Mouse (Mus musculus) intestine, embryonic 14.5 days (tissue): Measurements from ENCODE around the gene Uqcr10. TPM values are rescaled to one million over a fixed set of nuclear protein-coding genes. Genes with fewer than 3 reads are reported as not detected.

Experiments
- ATAC-seq: fragments of 200-750 bp; cut with Nextera tagmentation; replicated peaks from 2 replicates; pipeline ENCODE4 v1.8.0; 2017; ENCODE audit warnings: low read depth, moderate number of reproducible peaks, moderate TSS enrichment, moderate library complexity; ENCODE audit not compliant: low FRiP score, low TSS enrichment
- DNase-seq: peaks from one replicate; pipeline ENCODE4 v3.0.0-alpha.2; 2018; ENCODE audit warnings: low spot score
- H3K27ac ChIP-seq: fragments of 300-500 bp; sonication (generic); 2 replicates; pipeline ENCODE4 v1.5.1; 2014; ENCODE audit warnings: low read depth, mild to moderate bottlenecking, control low read depth
- H3K27me3 ChIP-seq: fragments of 300-500 bp; sonication (generic); replicated peaks from 2 replicates; pipeline ENCODE4 v1.6.1; 2014; ENCODE audit warnings: low read length, control low read depth; ENCODE audit not compliant: control insufficient read depth, insufficient read depth
- H3K36me3 ChIP-seq: fragments of 300-500 bp; sonication (generic); 2 replicates; pipeline ENCODE4 v1.6.1; 2014; ENCODE audit warnings: low read length, control low read depth; ENCODE audit not compliant: control insufficient read depth, insufficient read depth
- H3K4me1 ChIP-seq: fragments of 300-500 bp; sonication (generic); replicated peaks from 2 replicates; pipeline ENCODE4 v1.6.1; 2014; ENCODE audit warnings: low read length, control low read depth, mixed read lengths; ENCODE audit not compliant: control insufficient read depth, insufficient read depth
- H3K4me2 ChIP-seq: fragments of 300-500 bp; sonication (generic); 2 replicates; pipeline ENCODE4 v1.6.1; 2014; ENCODE audit warnings: low read length
- H3K4me3 ChIP-seq: fragments of 300-500 bp; sonication (generic); 2 replicates; pipeline ENCODE4 v1.5.1; 2014; ENCODE audit warnings: low read depth, low read length, control low read depth, mixed read lengths
- H3K9ac ChIP-seq: fragments of 300-500 bp; sonication (generic); 2 replicates; pipeline ENCODE4 v1.6.1; 2014; ENCODE audit warnings: mild to moderate bottlenecking, low read length
- H3K9me3 ChIP-seq: fragments of 300-500 bp; sonication (generic); 2 replicates; pipeline ENCODE4 v1.6.1; 2016; ENCODE audit warnings: low read length, control low read depth; ENCODE audit not compliant: control insufficient read depth
- WGBS: fragments of 180-500 bp; shearing (Covaris S2); extraction: QIAGEN DNeasy Blood & Tissue Kit; methylation state at CpG from one replicate; pipeline ENCODE4 v1.1.7; 2014; 5-methylcytosine and 5-hydroxymethylcytosine counted together
- polyA plus RNA-seq: library from polyadenylated mRNA; unstranded; fragments of >200 nt; fragmentation: Nextera tagmentation; extraction: Ambion mirVana; gene quantifications from 2 replicates; pipeline ENCODE4 v1.2.1, GENCODE M21; 2014

Uqcr10 gene
- polyA plus RNA-seq, 1 experiment from 2014 or later: 1,060 TPM

- H3K36me3 ChIP-seq: no peaks in the 10 kb centered on the region; the same call in 1 of the 2 replicates
- DNase-seq (no peak), ATAC-seq (no peak)
- no peak overlapping the region for H3K4me3 ChIP-seq
- no peaks in the 10 kb centered on the region for H3K4me1 ChIP-seq
- no peak overlapping the region for H3K9ac ChIP-seq
- no peaks in the 10 kb centered on the region for H3K9me3 ChIP-seq
- H3K27me3 ChIP-seq: peaks cover 5% of the 10 kb centered on the region
- H3K4me2 ChIP-seq: no peak overlapping the region
- H3K27ac ChIP-seq: no peak overlapping the region
- 93% methylated on average over 16 of the region's 16 CpGs for WGBS
Measured at GRCm38 (mm10) chr11:4738719-4739118, 34.6 kb upstream of the Uqcr10 start.

GRCm38 (mm10) chr11:4737682-4738081 is 33.5 kb upstream of the Uqcr10 start:
- Histone ChIP-seq H3K27me3 (no peaks in the 10 kb centered on the region), H3K9me3 (no peaks in the 10 kb centered on the region), H3K4me2 (no peak overlapping the region), H3K9ac (no peak overlapping the region), H3K4me1 (no peaks in the 10 kb centered on the region), H3K36me3 (no peaks in the 10 kb centered on the region; the same call in 1 of the 2 replicates), H3K4me3 (no peak overlapping the region), H3K27ac (no peak overlapping the region)
- no peak for ATAC-seq
- 87% methylated on average over 10 of the region's 10 CpGs for WGBS
- DNase-seq: no peak

- ATAC-seq (no peak), DNase-seq (no peak)
- Histone ChIP-seq H3K27ac (no peak overlapping the region), H3K4me1 (no peaks in the 10 kb centered on the region), H3K9me3 (no peaks in the 10 kb centered on the region), H3K4me3 (no peak overlapping the region), H3K27me3 (no peaks in the 10 kb centered on the region), H3K9ac (no peak overlapping the region), H3K4me2 (no peak overlapping the region), H3K36me3 (no peaks in the 10 kb centered on the region; the same call in 1 of the 2 replicates)
- WGBS: 56% methylated on average over 6 of the region's 6 CpGs
Measured at GRCm38 (mm10) chr11:4736355-4736754, 32.2 kb upstream of the Uqcr10 start.

- DNase-seq (no peak), ATAC-seq (no peak)
- no peaks in the 10 kb centered on the region for H3K27me3 ChIP-seq
- no peak overlapping the region for H3K9ac ChIP-seq
- H3K36me3 ChIP-seq: no peaks in the 10 kb centered on the region; the same call in 1 of the 2 replicates
- no peak overlapping the region for H3K4me2 ChIP-seq
- WGBS: 38% methylated on average over 12 of the region's 12 CpGs
- no peaks in the 10 kb centered on the region for H3K9me3 ChIP-seq
- H3K27ac ChIP-seq: no peak overlapping the region
- H3K4me1 ChIP-seq: no peaks in the 10 kb centered on the region
- no peak overlapping the region for H3K4me3 ChIP-seq
Measured at GRCm38 (mm10) chr11:4734179-4734578, 30.0 kb upstream of the Uqcr10 start.

GRCm38 (mm10) chr11:4731781-4732180 is 27.6 kb upstream of the Uqcr10 start:
- no peak overlapping the region for H3K27ac ChIP-seq
- WGBS: 82% methylated on average over 7 of the region's 7 CpGs
- H3K36me3 ChIP-seq: no peaks in the 10 kb centered on the region
- H3K4me2 ChIP-seq: no peak overlapping the region
- no peak overlapping the region for H3K9ac ChIP-seq
- no peak overlapping the region for H3K4me3 ChIP-seq
- no peak for DNase-seq
- H3K4me1 ChIP-seq: no peaks in the 10 kb centered on the region
- no peaks in the 10 kb centered on the region for H3K9me3 ChIP-seq
- no peak for ATAC-seq
- no peaks in the 10 kb centered on the region for H3K27me3 ChIP-seq

GRCm38 (mm10) chr11:4730913-4731312 is 26.8 kb upstream of the Uqcr10 start:
- 67% methylated on average over 5 of the region's 5 CpGs for WGBS
- H3K9ac ChIP-seq: no peak overlapping the region
- DNase-seq (no peak), ATAC-seq (no peak)
- H3K27me3 ChIP-seq: no peaks in the 10 kb centered on the region
- H3K9me3 ChIP-seq: no peaks in the 10 kb centered on the region
- no peak overlapping the region for H3K27ac ChIP-seq
- H3K36me3 ChIP-seq: no peaks in the 10 kb centered on the region
- no peak overlapping the region for H3K4me3 ChIP-seq
- H3K4me2 ChIP-seq: no peak overlapping the region
- H3K4me1 ChIP-seq: no peaks in the 10 kb centered on the region

- ATAC-seq: no peak
- WGBS: 73% methylated on average over 6 of the region's 6 CpGs
Measured at GRCm38 (mm10) chr11:4730096-4730495, 26.0 kb upstream of the Uqcr10 start.

GRCm38 (mm10) chr11:4729603-4730002 is 25.5 kb upstream of the Uqcr10 start:
- Histone ChIP-seq H3K4me3 (no peak overlapping the region), H3K9me3 (no peaks in the 10 kb centered on the region), H3K27ac (no peak overlapping the region), H3K4me2 (no peak overlapping the region), H3K9ac (no peak overlapping the region), H3K27me3 (no peaks in the 10 kb centered on the region), H3K4me1 (no peaks in the 10 kb centered on the region), H3K36me3 (0 out of 2 replicates have a peak, but pooled peaks cover 12% of the 10 kb centered on the region)
- WGBS: 42% methylated on average over 12 of the region's 12 CpGs
- no peak for DNase-seq
- ATAC-seq: no peak

More at GRCm38 (mm10) chr11:4730096-4730495, 26.0 kb upstream of the Uqcr10 start:
- Histone ChIP-seq H3K27me3 (no peaks in the 10 kb centered on the region), H3K36me3 (0 out of 2 replicates have a peak, but pooled peaks cover 7% of the 10 kb centered on the region), H3K9me3 (no peaks in the 10 kb centered on the region), H3K4me1 (no peaks in the 10 kb centered on the region), H3K27ac (no peak overlapping the region), H3K4me2 (no peak overlapping the region), H3K9ac (no peak overlapping the region), H3K4me3 (no peak overlapping the region)
- DNase-seq: no peak

- H3K36me3 ChIP-seq: peaks cover 23% of the 10 kb centered on the region; the same call in 1 of the 2 replicates
- ATAC-seq (no peak), DNase-seq (no peak)
- H3K4me2 ChIP-seq: no peak overlapping the region
- H3K9me3 ChIP-seq: no peaks in the 10 kb centered on the region
- H3K27ac ChIP-seq: no peak overlapping the region
- no peaks in the 10 kb centered on the region for H3K27me3 ChIP-seq
- peaks cover 5% of the 10 kb centered on the region for H3K4me1 ChIP-seq
- H3K4me3 ChIP-seq: no peak overlapping the region
- 65% methylated on average over 8 of the region's 8 CpGs for WGBS
- no peak overlapping the region for H3K9ac ChIP-seq
Measured at GRCm38 (mm10) chr11:4721728-4722127, 17.6 kb upstream of the Uqcr10 start.
